Mouse (Mus musculus) intestine, embryonic 14.5 days (tissue): ENCODE measurements around the gene Runx2. TPM values are rescaled to one million over a fixed set of nuclear protein-coding genes. Genes with fewer than 3 reads are reported as not detected.

Source experiments
- ATAC-seq: fragments of 200-750 bp; cut with Nextera tagmentation; replicated peaks from 2 replicates; pipeline ENCODE4 v1.8.0; 2017; ENCODE audit warnings: low read depth, moderate number of reproducible peaks, moderate TSS enrichment, moderate library complexity; ENCODE audit not compliant: low FRiP score, low TSS enrichment
- DNase-seq: peaks from one replicate; pipeline ENCODE4 v3.0.0-alpha.2; 2018; ENCODE audit warnings: low spot score
- H3K27ac ChIP-seq: fragments of 300-500 bp; sonication (generic); 2 replicates; pipeline ENCODE4 v1.5.1; 2014; ENCODE audit warnings: low read depth, mild to moderate bottlenecking, control low read depth
- H3K27me3 ChIP-seq: fragments of 300-500 bp; sonication (generic); replicated peaks from 2 replicates; pipeline ENCODE4 v1.6.1; 2014; ENCODE audit warnings: low read length, control low read depth; ENCODE audit not compliant: control insufficient read depth, insufficient read depth
- H3K36me3 ChIP-seq: fragments of 300-500 bp; sonication (generic); 2 replicates; pipeline ENCODE4 v1.6.1; 2014; ENCODE audit warnings: low read length, control low read depth; ENCODE audit not compliant: control insufficient read depth, insufficient read depth
- H3K4me1 ChIP-seq: fragments of 300-500 bp; sonication (generic); replicated peaks from 2 replicates; pipeline ENCODE4 v1.6.1; 2014; ENCODE audit warnings: low read length, control low read depth, mixed read lengths; ENCODE audit not compliant: control insufficient read depth, insufficient read depth
- H3K4me2 ChIP-seq: fragments of 300-500 bp; sonication (generic); 2 replicates; pipeline ENCODE4 v1.6.1; 2014; ENCODE audit warnings: low read length
- H3K4me3 ChIP-seq: fragments of 300-500 bp; sonication (generic); 2 replicates; pipeline ENCODE4 v1.5.1; 2014; ENCODE audit warnings: low read depth, low read length, control low read depth, mixed read lengths
- H3K9ac ChIP-seq: fragments of 300-500 bp; sonication (generic); 2 replicates; pipeline ENCODE4 v1.6.1; 2014; ENCODE audit warnings: mild to moderate bottlenecking, low read length
- H3K9me3 ChIP-seq: fragments of 300-500 bp; sonication (generic); 2 replicates; pipeline ENCODE4 v1.6.1; 2016; ENCODE audit warnings: low read length, control low read depth; ENCODE audit not compliant: control insufficient read depth
- WGBS: fragments of 180-500 bp; shearing (Covaris S2); extraction: QIAGEN DNeasy Blood & Tissue Kit; methylation state at CpG from one replicate; pipeline ENCODE4 v1.1.7; 2014; 5-methylcytosine and 5-hydroxymethylcytosine counted together
- polyA plus RNA-seq: library from polyadenylated mRNA; unstranded; fragments of >200 nt; fragmentation: Nextera tagmentation; extraction: Ambion mirVana; gene quantifications from 2 replicates; pipeline ENCODE4 v1.2.1, GENCODE M21; 2014

Runx2 gene
- polyA plus RNA-seq, 1 experiment from 2014 or later: 1.1 TPM

- 66% methylated on average over 3 of the region's 3 CpGs for WGBS
- H3K27ac ChIP-seq: no peak overlapping the region
- no peak overlapping the region for H3K9ac ChIP-seq
- H3K4me1 ChIP-seq: no peaks in the 10 kb centered on the region
- no peak overlapping the region for H3K4me3 ChIP-seq
- ATAC-seq (no peak), DNase-seq (no peak)
- no peaks in the 10 kb centered on the region for H3K36me3 ChIP-seq
- no peak overlapping the region for H3K4me2 ChIP-seq
- no peaks in the 10 kb centered on the region for H3K27me3 ChIP-seq
- no peaks in the 10 kb centered on the region for H3K9me3 ChIP-seq
Observed at GRCm38 (mm10) chr17:44640910-44641309, 173.7 kb downstream of the Runx2 start.

- H3K36me3 ChIP-seq: no peaks in the 10 kb centered on the region
- ATAC-seq (no peak), DNase-seq (no peak)
- WGBS: 90% methylated on average over 14 of the region's 14 CpGs
- no peaks in the 10 kb centered on the region for H3K9me3 ChIP-seq
- H3K27ac ChIP-seq: no peak overlapping the region
- H3K4me3 ChIP-seq: no peak overlapping the region
- no peaks in the 10 kb centered on the region for H3K4me1 ChIP-seq
- no peaks in the 10 kb centered on the region for H3K27me3 ChIP-seq
- H3K4me2 ChIP-seq: no peak overlapping the region
- no peak overlapping the region for H3K9ac ChIP-seq
Observed at GRCm38 (mm10) chr17:44639446-44639845, 175.2 kb downstream of the Runx2 start.

DNA sequence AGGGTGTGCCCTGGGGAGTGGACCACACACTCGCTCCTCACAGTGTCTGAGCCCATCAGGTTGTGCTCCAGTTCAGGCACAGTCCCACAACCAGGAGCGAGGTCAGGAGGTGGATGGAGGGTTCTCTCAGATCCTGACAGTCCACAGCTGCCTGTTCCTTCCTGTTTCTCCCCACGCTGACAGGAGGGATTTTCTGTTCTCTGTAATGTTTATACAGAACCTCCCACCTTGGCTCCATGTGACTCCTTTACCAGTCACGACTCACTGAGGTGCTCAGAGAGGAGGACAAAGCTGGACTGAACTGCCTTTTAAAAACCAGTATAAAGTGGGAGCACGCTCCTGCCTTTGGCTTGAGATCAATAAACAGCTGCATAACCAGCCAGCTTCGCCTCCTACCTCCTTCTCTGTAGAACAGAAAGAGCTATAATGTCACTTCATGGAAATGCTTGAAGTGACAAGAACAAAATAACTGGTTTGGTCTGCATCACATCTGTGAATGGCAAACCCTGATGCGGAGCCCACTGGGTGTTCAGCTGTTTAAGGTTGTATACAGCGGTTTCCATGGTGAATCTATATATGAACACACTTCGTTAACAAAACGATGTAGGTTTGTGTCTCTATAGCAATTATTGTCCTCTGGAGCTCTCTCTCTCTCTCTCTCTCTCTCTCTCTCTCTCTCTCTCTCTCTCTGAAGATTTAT is 177.3 kb downstream of the Runx2 start:
- H3K36me3 ChIP-seq: no peaks in the 10 kb centered on the region
- H3K27ac ChIP-seq: no peak overlapping the region
- H3K4me1 ChIP-seq: no peaks in the 10 kb centered on the region
- DNase-seq (no peak), ATAC-seq (no peak)
- H3K9ac ChIP-seq: no peak overlapping the region
- no peaks in the 10 kb centered on the region for H3K9me3 ChIP-seq
- H3K4me2 ChIP-seq: no peak overlapping the region
- H3K4me3 ChIP-seq: no peak overlapping the region
- WGBS: 53% methylated on average over 10 of the region's 10 CpGs
- no peaks in the 10 kb centered on the region for H3K27me3 ChIP-seq

- H3K9ac ChIP-seq: no peak overlapping the region
- no peaks in the 10 kb centered on the region for H3K36me3 ChIP-seq
- DNase-seq: no peak
- H3K27ac ChIP-seq: no peak overlapping the region
- no peaks in the 10 kb centered on the region for H3K27me3 ChIP-seq
- no peaks in the 10 kb centered on the region for H3K4me1 ChIP-seq
- H3K4me3 ChIP-seq: no peak overlapping the region
- H3K9me3 ChIP-seq: no peaks in the 10 kb centered on the region
- 84% methylated on average over 5 of the region's 5 CpGs for WGBS
- ATAC-seq: no peak
- no peak overlapping the region for H3K4me2 ChIP-seq
Observed at GRCm38 (mm10) chr17:44634486-44634885, 180.1 kb downstream of the Runx2 start.

- no peak for ATAC-seq
- H3K4me3 ChIP-seq: no peak overlapping the region
- 74% methylated on average over 14 of the region's 14 CpGs for WGBS
Observed at GRCm38 (mm10) chr17:44633607-44634415, 180.8 kb downstream of the Runx2 start.

DNA sequence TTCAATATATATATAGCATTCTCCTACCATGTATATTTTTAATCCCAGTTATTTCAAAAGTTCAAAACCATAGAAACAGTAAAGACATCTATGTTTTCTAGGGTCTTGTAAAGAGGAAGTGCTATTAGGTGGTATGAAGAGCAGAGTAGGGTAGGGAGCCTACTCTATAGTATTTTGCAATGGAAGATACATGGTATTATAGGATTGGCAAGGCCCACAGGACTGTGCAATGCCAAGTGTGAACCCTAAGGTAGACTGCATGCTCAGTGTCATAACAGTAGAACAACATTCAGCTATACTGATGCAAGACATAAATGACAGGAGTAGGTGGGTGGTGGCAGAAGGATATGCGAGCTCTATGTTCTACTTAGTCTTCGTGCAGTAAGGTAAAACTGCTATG is 181.7 kb downstream of the Runx2 start:
- H3K4me2 ChIP-seq: no peak overlapping the region
- DNase-seq: no peak
- H3K27me3 ChIP-seq: no peaks in the 10 kb centered on the region
- no peak overlapping the region for H3K9ac ChIP-seq
- 93% methylated on average over 2 of the region's 2 CpGs for WGBS
- H3K4me1 ChIP-seq: no peaks in the 10 kb centered on the region
- H3K9me3 ChIP-seq: no peaks in the 10 kb centered on the region
- no peaks in the 10 kb centered on the region for H3K36me3 ChIP-seq
- no peak overlapping the region for H3K27ac ChIP-seq
- H3K4me3 ChIP-seq: no peak overlapping the region
- no peak for ATAC-seq

More at GRCm38 (mm10) chr17:44633607-44634415, 180.8 kb downstream of the Runx2 start:
- no peak overlapping the region for H3K4me2 ChIP-seq
- H3K27me3 ChIP-seq: no peaks in the 10 kb centered on the region
- no peaks in the 10 kb centered on the region for H3K4me1 ChIP-seq
- no peak for DNase-seq
- H3K36me3 ChIP-seq: no peaks in the 10 kb centered on the region
- H3K27ac ChIP-seq: no peak overlapping the region
- H3K9me3 ChIP-seq: no peaks in the 10 kb centered on the region
- no peak overlapping the region for H3K9ac ChIP-seq

GRCm38 (mm10) chr17:44632292-44632691 is 182.3 kb downstream of the Runx2 start:
- no peak overlapping the region for H3K9ac ChIP-seq
- H3K27me3 ChIP-seq: no peaks in the 10 kb centered on the region
- H3K4me1 ChIP-seq: no peaks in the 10 kb centered on the region
- H3K4me2 ChIP-seq: no peak overlapping the region
- no peaks in the 10 kb centered on the region for H3K9me3 ChIP-seq
- 70% methylated on average over 4 of the region's 4 CpGs for WGBS
- H3K27ac ChIP-seq: no peak overlapping the region
- ATAC-seq (no peak), DNase-seq (no peak)
- H3K36me3 ChIP-seq: no peaks in the 10 kb centered on the region
- H3K4me3 ChIP-seq: no peak overlapping the region

DNA sequence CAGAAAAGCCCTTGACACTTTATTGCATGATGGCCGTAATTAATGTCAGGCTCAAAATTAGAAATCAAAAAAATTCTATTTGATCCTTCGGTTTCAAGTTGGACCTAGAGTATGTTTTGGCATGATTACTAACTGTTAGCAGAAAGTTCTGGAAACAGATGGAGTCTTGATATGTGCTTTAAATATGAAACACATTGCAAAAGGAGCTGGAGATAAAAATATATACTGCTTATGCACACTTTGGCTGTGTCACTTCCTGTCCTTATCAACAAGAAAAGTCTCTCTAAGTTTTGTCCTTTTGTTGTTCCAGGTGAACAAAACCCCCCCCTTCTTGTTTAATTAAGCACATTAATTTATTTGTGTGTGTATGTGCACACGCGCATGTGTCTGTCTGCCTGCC is 183.0 kb downstream of the Runx2 start:
- no peak overlapping the region for H3K4me2 ChIP-seq
- no peak overlapping the region for H3K27ac ChIP-seq
- H3K4me3 ChIP-seq: no peak overlapping the region
- ATAC-seq (no peak), DNase-seq (no peak)
- no peaks in the 10 kb centered on the region for H3K36me3 ChIP-seq
- H3K27me3 ChIP-seq: no peaks in the 10 kb centered on the region
- H3K9ac ChIP-seq: no peak overlapping the region
- H3K9me3 ChIP-seq: no peaks in the 10 kb centered on the region
- 85% methylated on average over 4 of the region's 4 CpGs for WGBS
- H3K4me1 ChIP-seq: no peaks in the 10 kb centered on the region
